Mouse (Mus musculus) kidney, adult 2 months (tissue): Measurements from ENCODE around the gene Ocln.

Experiments
- CTCF ChIP-seq: fragments of 200-500 bp; conservative IDR thresholded peaks from 2 replicates; pipeline ENCODE4 v1.5.1; 2011; ENCODE audit warnings: low read depth, mild to moderate bottlenecking, control low read depth, low read length, moderate library complexity, mixed read lengths; ENCODE audit not compliant: insufficient read depth, insufficient read length
- POLR2A ChIP-seq: fragments of 200-500 bp; IDR thresholded peaks from one replicate; pipeline ENCODE4 v1.6.1; 2011; ENCODE audit warnings: low read depth, low read length, control low read depth

- TF ChIP-seq POLR2A (no peak), CTCF (no peak)
These were observed 68.9 kb downstream of the Ocln start for GRCm38 (mm10) chr13:100483610-100484009.
